18 mouse cellular contexts compared by ENCODE assay signal in the genomic region with DNA sequence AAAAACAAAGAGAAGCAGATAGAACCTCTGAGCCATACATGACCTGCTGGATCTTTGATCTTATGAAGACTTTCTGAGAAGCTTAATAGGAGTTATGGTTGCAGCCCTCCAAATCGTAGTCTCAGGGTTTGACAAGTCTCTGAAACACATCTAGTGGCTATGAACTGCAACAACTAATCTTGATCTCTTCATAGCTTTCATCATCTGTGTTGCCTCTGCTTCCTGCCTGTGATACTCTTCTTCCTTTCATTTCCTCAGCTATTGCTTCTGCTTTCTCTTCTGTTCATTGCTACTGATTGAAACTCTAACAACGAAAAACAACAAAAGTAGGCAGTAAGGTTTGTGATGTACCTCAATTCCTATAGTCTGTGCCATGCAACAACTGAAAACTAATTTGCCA. TPM values are rescaled to one million over a fixed set of nuclear protein-coding genes. Genes with fewer than 3 reads are reported as not detected.
"Had no signal": no experiment of that assay in that cellular context is flagged by ENCODE, and none has a peak within 500 bp of the region (broad histone marks: within the 10 kb centered on the region; RNA-seq: fewer than 3 reads in every experiment).

No protein-coding gene starts in this region.

- H3K4me2 ChIP-seq: liver, embryonic 11.5 days; lung, embryonic 15.5 days; midbrain, embryonic 12.5 days; neural tube, embryonic 12.5 days; stomach, embryonic 15.5 days had no signal

- DNase-seq: lung, adult 18-20 months; lung, postnatal 10 days; lung, postnatal 4 days; midbrain, embryonic 14.5 days; right cerebral cortex, postnatal 14 days; thymus, adult 2 months; thymus, postnatal 25 days; thymus, postnatal 4 days had no signal

- ATAC-seq: midbrain, embryonic 16.5 days had no signal

- H3K9me3 ChIP-seq: lung, embryonic 15.5 days; midbrain, embryonic 10.5 days; midbrain, embryonic 12.5 days; neural tube, embryonic 12.5 days; stomach, embryonic 15.5 days had no signal

- H3K27ac ChIP-seq: liver, embryonic 14.5 days; lung, embryonic 15.5 days; midbrain, embryonic 10.5 days; midbrain, embryonic 12.5 days; neural tube, embryonic 12.5 days; stomach, embryonic 15.5 days; stomach, postnatal 0 days had no signal

- H3K9ac ChIP-seq: liver, embryonic 14.5 days; lung, embryonic 15.5 days; midbrain, embryonic 12.5 days; neural tube, embryonic 12.5 days; stomach, embryonic 15.5 days had no signal

- H3K4me3 ChIP-seq: lung, embryonic 15.5 days; midbrain, embryonic 10.5 days; midbrain, embryonic 12.5 days; neural tube, embryonic 12.5 days; stomach, embryonic 15.5 days had no signal

- H3K36me3 ChIP-seq: lung, embryonic 15.5 days; midbrain, embryonic 10.5 days; midbrain, embryonic 12.5 days; neural tube, embryonic 12.5 days; stomach, embryonic 15.5 days had no signal

- H3K27me3 ChIP-seq: lung, embryonic 15.5 days; midbrain, embryonic 12.5 days; neural tube, embryonic 12.5 days; stomach, embryonic 15.5 days had no signal

- H3K4me1 ChIP-seq: lung, embryonic 15.5 days; midbrain, embryonic 10.5 days; midbrain, embryonic 12.5 days; neural tube, embryonic 12.5 days; stomach, embryonic 15.5 days had no signal

RNA-seq across cellular contexts. Expression of gene Adgre4, which starts 1.4 kb away (rescaled TPM):
- polyA plus RNA-seq: neural tube, embryonic 12.5 days; testis, adult 2 months had no signal
